Mouse (Mus musculus) megakaryocyte, embryonic 14.5 days (primary cell): Measurements from ENCODE around the gene Edn2. TPM values are rescaled to one million over a fixed set of nuclear protein-coding genes. Genes with fewer than 3 reads are reported as not detected.

Experiments
- H3K27me3 ChIP-seq: replicated peaks from 2 replicates; pipeline ENCODE3; 2012; ENCODE audit warnings: inconsistent platforms
- H3K36me3 ChIP-seq: replicated peaks from 2 replicates; pipeline ENCODE3; 2012; ENCODE audit warnings: low read length, inconsistent platforms, mixed read lengths
- H3K4me1 ChIP-seq: 2 replicates; pipeline ENCODE4 v1.6.1; 2012; ENCODE audit warnings: inconsistent platforms
- H3K4me3 ChIP-seq: replicated peaks from 2 replicates; pipeline ENCODE3; 2012; ENCODE audit warnings: moderate library complexity, mild to moderate bottlenecking, inconsistent platforms
- H3K9me3 ChIP-seq: 2 replicates; pipeline ENCODE4 v1.6.1; 2012; ENCODE audit warnings: inconsistent platforms
- FLI1 ChIP-seq: IDR thresholded peaks from 2 replicates; pipeline ENCODE4 v1.6.1; 2012; ENCODE audit warnings: low read length, inconsistent platforms, mixed read lengths
- GATA1 ChIP-seq: IDR thresholded peaks from 3 replicates; pipeline ENCODE4 v1.6.1; 2012; ENCODE audit warnings: mixed read lengths, low read length, inconsistent platforms, borderline replicate concordance
- polyA plus RNA-seq: library from polyadenylated mRNA; stranded (reverse); fragments of >175 nt; gene quantifications from 2 replicates; pipeline ENCODE4 v1.2.3, GENCODE M21; 2012; ENCODE audit warnings: low replicate concordance; ENCODE audit not compliant: insufficient read depth

Edn2 gene
- polyA plus RNA-seq, 1 experiment: not detected

GRCm38 (mm10) chr4:120179123-120179522 is 18.1 kb downstream of the Edn2 start:
- H3K36me3 ChIP-seq: no peaks in the 10 kb centered on the region
- no peaks in the 10 kb centered on the region for H3K9me3 ChIP-seq
- H3K4me1 ChIP-seq: no peaks in the 10 kb centered on the region
- TF ChIP-seq FLI1: no peak
- TF ChIP-seq GATA1: no peak
- H3K27me3 ChIP-seq: peaks cover 49% of the 10 kb centered on the region
- H3K4me3 ChIP-seq: no peak overlapping the region

GRCm38 (mm10) chr4:120180535-120180934 is 19.5 kb downstream of the Edn2 start:
- Histone ChIP-seq H3K36me3 (no peaks in the 10 kb centered on the region), H3K4me3 (no peak overlapping the region), H3K4me1 (no peaks in the 10 kb centered on the region), H3K27me3 (peaks cover 56% of the 10 kb centered on the region), H3K9me3 (no peaks in the 10 kb centered on the region)
- TF ChIP-seq FLI1: no peak
- TF ChIP-seq GATA1: no peak

- TF ChIP-seq GATA1 (no peak), FLI1 (no peak)
- H3K4me3 ChIP-seq: no peak overlapping the region
- H3K4me1 ChIP-seq: peaks cover 11% of the 10 kb centered on the region
- no peaks in the 10 kb centered on the region for H3K9me3 ChIP-seq
- H3K27me3 ChIP-seq: peaks cover 65% of the 10 kb centered on the region
- H3K36me3 ChIP-seq: no peaks in the 10 kb centered on the region
These were observed 23.5 kb downstream of the Edn2 start for GRCm38 (mm10) chr4:120184374-120184991.

GRCm38 (mm10) chr4:120186441-120186840 is 25.4 kb downstream of the Edn2 start:
- no peak overlapping the region for H3K4me3 ChIP-seq
- H3K4me1 ChIP-seq: peaks cover 11% of the 10 kb centered on the region
- H3K27me3 ChIP-seq: peaks cover 71% of the 10 kb centered on the region
- no peaks in the 10 kb centered on the region for H3K9me3 ChIP-seq
- no peaks in the 10 kb centered on the region for H3K36me3 ChIP-seq
- TF ChIP-seq GATA1: no peak
- TF ChIP-seq FLI1: no peak

- Histone ChIP-seq H3K9me3 (no peaks in the 10 kb centered on the region), H3K4me3 (no peak overlapping the region), H3K36me3 (no peaks in the 10 kb centered on the region), H3K27me3 (peaks cover 74% of the 10 kb centered on the region), H3K4me1 (peaks cover 11% of the 10 kb centered on the region)
- TF ChIP-seq GATA1 (no peak), FLI1 (no peak)
These were observed 25.9 kb downstream of the Edn2 start for GRCm38 (mm10) chr4:120186934-120187333.

GRCm38 (mm10) chr4:120188204-120188603 is 27.2 kb downstream of the Edn2 start:
- H3K36me3 ChIP-seq: no peaks in the 10 kb centered on the region
- peaks cover 11% of the 10 kb centered on the region for H3K4me1 ChIP-seq
- no peak overlapping the region for H3K4me3 ChIP-seq
- TF ChIP-seq FLI1 (no peak), GATA1 (no peak)
- H3K9me3 ChIP-seq: no peaks in the 10 kb centered on the region
- H3K27me3 ChIP-seq: peaks cover 77% of the 10 kb centered on the region

- Histone ChIP-seq H3K4me3 (peak overlapping the region; percentile 29), H3K4me1 (peaks cover 11% of the 10 kb centered on the region), H3K9me3 (no peaks in the 10 kb centered on the region), H3K27me3 (peaks cover 76% of the 10 kb centered on the region), H3K36me3 (no peaks in the 10 kb centered on the region)
- TF ChIP-seq GATA1 (no peak), FLI1 (no peak)
These were observed 27.7 kb downstream of the Edn2 start for GRCm38 (mm10) chr4:120188651-120189161.

GRCm38 (mm10) chr4:120189941-120190340 is 28.9 kb downstream of the Edn2 start:
- Histone ChIP-seq H3K27me3 (peaks cover 79% of the 10 kb centered on the region), H3K4me1 (peaks cover 11% of the 10 kb centered on the region), H3K4me3 (no peak overlapping the region), H3K36me3 (no peaks in the 10 kb centered on the region), H3K9me3 (no peaks in the 10 kb centered on the region)
- no peak for TF ChIP-seq FLI1
- no peak for TF ChIP-seq GATA1

GRCm38 (mm10) chr4:120191987-120192386 is 31.0 kb downstream of the Edn2 start:
- TF ChIP-seq FLI1: no peak
- TF ChIP-seq GATA1: no peak
- peaks cover 11% of the 10 kb centered on the region for H3K4me1 ChIP-seq
- H3K9me3 ChIP-seq: no peaks in the 10 kb centered on the region
- no peak overlapping the region for H3K4me3 ChIP-seq
- H3K36me3 ChIP-seq: no peaks in the 10 kb centered on the region
- H3K27me3 ChIP-seq: peaks cover 74% of the 10 kb centered on the region

GRCm38 (mm10) chr4:120194026-120194425 is 33.0 kb downstream of the Edn2 start:
- H3K4me3 ChIP-seq: no peak overlapping the region
- no peaks in the 10 kb centered on the region for H3K36me3 ChIP-seq
- TF ChIP-seq GATA1 (no peak), FLI1 (no peak)
- no peaks in the 10 kb centered on the region for H3K9me3 ChIP-seq
- peaks cover 67% of the 10 kb centered on the region for H3K27me3 ChIP-seq
- H3K4me1 ChIP-seq: peaks cover 2% of the 10 kb centered on the region
